Mouse (Mus musculus) ES-E14 (cell line): ENCODE measurements around the gene Fam120a. TPM values are rescaled to one million over a fixed set of nuclear protein-coding genes. Genes with fewer than 3 reads are reported as not detected.

Experiments
- DNase-seq: peaks from one replicate; pipeline ENCODE4 v3.0.0-alpha.2; 2013; ENCODE audit warnings: low read depth, low spot score
- H3K27ac ChIP-seq: 2 replicates; pipeline ENCODE4 v1.5.1; 2012; ENCODE audit warnings: low read depth, mild to moderate bottlenecking, low read length, moderate library complexity, mixed read lengths; ENCODE audit not compliant: poor library complexity, insufficient read depth, severe bottlenecking
- H3K36me3 ChIP-seq: 2 replicates; pipeline ENCODE4 v1.6.1; 2012; ENCODE audit warnings: mild to moderate bottlenecking, low read length, moderate library complexity, mixed read lengths; ENCODE audit not compliant: control insufficient read depth, poor library complexity, insufficient read depth, severe bottlenecking
- H3K4me1 ChIP-seq, 2 experiments: fragments of 150-350 bp in 1 of 2; sonication (generic) in 1 of 2; 2 replicates each; pipeline ENCODE4 v1.6.1; 2012; ENCODE audit warnings: low read length in 2 of 2, mild to moderate bottlenecking in 1 of 2, mixed read lengths in 1 of 2; ENCODE audit not compliant: control insufficient read depth in 2 of 2, insufficient read depth in 2 of 2, poor library complexity in 1 of 2
- H3K4me3 ChIP-seq, 2 experiments: fragments of 150-350 bp in 1 of 2; sonication (generic) in 1 of 2; 2 replicates each; pipeline ENCODE4 v1.5.1; 2012; ENCODE audit warnings: low read length in 2 of 2, low read depth in 1 of 2, mild to moderate bottlenecking in 1 of 2, mixed read lengths in 1 of 2; ENCODE audit not compliant: insufficient read depth in 1 of 2, poor library complexity in 1 of 2, severe bottlenecking in 1 of 2
- H3K9ac ChIP-seq: 2 replicates; pipeline ENCODE4 v1.6.1; 2012; ENCODE audit warnings: low read depth, mild to moderate bottlenecking, low read length, mixed read lengths; ENCODE audit not compliant: poor library complexity, insufficient read depth, severe bottlenecking
- H3K9me3 ChIP-seq: fragments of 150-350 bp; sonication (generic); 2 replicates; pipeline ENCODE4 v1.6.1; 2012; ENCODE audit warnings: low read depth, mild to moderate bottlenecking, low read length; ENCODE audit not compliant: control insufficient read depth, insufficient read depth
- CHD2 ChIP-seq: IDR thresholded peaks from 2 replicates; pipeline ENCODE4 v1.6.1; 2014; ENCODE audit warnings: mild to moderate bottlenecking, low read depth, low read length, inconsistent platforms
- HCFC1 ChIP-seq: IDR thresholded peaks from 2 replicates; pipeline ENCODE4 v1.6.1; 2012; ENCODE audit warnings: low read length, inconsistent platforms, borderline replicate concordance; ENCODE audit not compliant: insufficient read depth
- MAFK ChIP-seq: IDR thresholded peaks from 2 replicates; pipeline ENCODE4 v1.6.1; 2014; ENCODE audit warnings: mild to moderate bottlenecking, low read depth, low read length, inconsistent platforms; ENCODE audit not compliant: insufficient read depth
- ZC3H11A ChIP-seq: IDR thresholded peaks from 2 replicates; pipeline ENCODE4 v1.6.1; 2012; ENCODE audit warnings: low read depth, mild to moderate bottlenecking, inconsistent platforms, low read length, borderline replicate concordance
- ZNF384 ChIP-seq: IDR thresholded peaks from 2 replicates; pipeline ENCODE4 v1.6.1; 2012; ENCODE audit warnings: low read depth, low read length, inconsistent platforms
- in situ Hi-C, 2 experiments: fragments of 600-800 bp; cut with MboI; formaldehyde crosslinking; loops; one replicate each; pipeline ENCODE4 v1.15.1; 2025; ENCODE audit warnings: low sequenced_read_pairs in 2 of 2, inconsistent platforms in 1 of 2; ENCODE audit not compliant: unreplicated experiment in 2 of 2
- total RNA-seq: library from RNA; depleted of rRNA; stranded (reverse); fragments of 300-350 nt; gene quantifications from 2 replicates; pipeline ENCODE4 v1.2.3, GENCODE M21; 2012

The Fam120a gene
- total RNA-seq, 1 experiment = 111 TPM

GRCm38 (mm10) chr13:48858779-48859178 lies 109.0 kb downstream of the Fam120a start:
- Histone ChIP-seq H3K4me3 (no peak overlapping the region), H3K36me3 (no peaks in the 10 kb centered on the region; the same call in 1 of the 2 replicates), H3K9ac (no peak overlapping the region), H3K27ac (no peak overlapping the region), H3K9me3 (no peaks in the 10 kb centered on the region), H3K4me1 (peaks cover 4 to 10% of the 10 kb centered on the region in 2 experiments; a peak in 2 of 4 replicates)
- no peak for DNase-seq
- in situ Hi-C loops = no loop called here
- TF ChIP-seq ZC3H11A = no peak
- TF ChIP-seq CHD2 = no peak
- TF ChIP-seq HCFC1 = no peak
- no peak for TF ChIP-seq ZNF384
- TF ChIP-seq MAFK = no peak

DNA sequence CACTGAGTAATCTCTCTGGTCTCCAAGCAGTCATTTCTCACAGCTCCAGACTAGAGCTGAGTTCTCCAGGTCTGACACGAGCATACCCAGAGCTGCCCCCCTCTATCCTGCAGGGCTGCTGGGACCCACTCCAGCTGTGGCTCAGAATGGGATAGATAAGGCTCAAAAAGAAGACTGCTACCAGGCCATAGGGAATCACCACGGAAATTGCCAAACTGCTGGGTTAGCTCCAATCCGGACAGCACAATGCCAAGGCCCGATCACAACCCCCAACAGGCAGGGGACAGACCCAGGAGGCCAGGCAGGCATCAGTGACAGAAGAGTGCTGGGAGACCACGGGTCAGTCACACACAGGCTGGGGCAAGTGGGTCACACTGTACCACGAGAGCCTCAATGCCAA lies 109.8 kb downstream of the Fam120a start:
- no peak for DNase-seq
- in situ Hi-C loops = no loop called here
- no peak for TF ChIP-seq MAFK
- no peak for TF ChIP-seq HCFC1
- TF ChIP-seq ZC3H11A = no peak
- no peak for TF ChIP-seq CHD2
- Histone ChIP-seq H3K27ac (no peak overlapping the region), H3K9me3 (no peaks in the 10 kb centered on the region), H3K4me1 (peaks cover 4 to 8% of the 10 kb centered on the region in 2 experiments; a peak in 2 of 4 replicates), H3K4me3 (no peak overlapping the region), H3K36me3 (no peaks in the 10 kb centered on the region; the same call in 1 of the 2 replicates), H3K9ac (no peak overlapping the region)

GRCm38 (mm10) chr13:48857246-48857932 lies 110.4 kb downstream of the Fam120a start:
- H3K36me3 ChIP-seq = no peaks in the 10 kb centered on the region; the same call in 1 of the 2 replicates
- no peak overlapping the region for H3K4me3 ChIP-seq
- peaks cover 4 to 8% of the 10 kb centered on the region in 2 experiments; a peak in 2 of 4 replicates for H3K4me1 ChIP-seq
- TF ChIP-seq MAFK (no peak), CHD2 (no peak), HCFC1 (no peak), ZNF384 (no peak)
- H3K9me3 ChIP-seq = no peaks in the 10 kb centered on the region
- no peak for DNase-seq
- H3K9ac ChIP-seq = no peak overlapping the region
- H3K27ac ChIP-seq = no peak overlapping the region
- in situ Hi-C loops = no loop called here

DNA sequence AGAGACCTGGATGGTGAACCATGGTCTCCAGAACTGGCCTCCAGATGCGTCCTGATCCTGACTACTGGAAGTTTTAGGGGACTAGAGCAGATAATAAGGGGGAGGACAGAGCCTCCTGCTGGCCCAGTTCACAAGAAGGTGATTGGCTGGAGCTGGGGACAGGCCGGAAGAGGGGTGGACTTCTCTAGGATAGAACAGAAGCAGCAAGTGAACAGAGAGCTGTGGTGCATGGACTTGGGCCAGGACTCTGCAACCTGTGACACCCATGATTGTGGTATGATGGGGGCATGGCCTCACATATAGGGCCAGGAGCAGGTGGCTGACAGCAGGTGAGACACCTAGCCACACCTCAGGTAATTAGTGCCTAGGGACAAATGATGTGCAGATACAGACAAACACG lies 113.9 kb downstream of the Fam120a start:
- in situ Hi-C loops = no loop called here
- H3K4me3 ChIP-seq = no peak overlapping the region
- H3K9me3 ChIP-seq = no peaks in the 10 kb centered on the region
- no peak for DNase-seq
- no peak overlapping the region for H3K27ac ChIP-seq
- H3K9ac ChIP-seq = no peak overlapping the region
- no peaks in the 10 kb centered on the region; the same call in 1 of the 2 replicates for H3K36me3 ChIP-seq
- peaks cover 4 to 8% of the 10 kb centered on the region in 2 experiments; a peak in 2 of 4 replicates for H3K4me1 ChIP-seq
- TF ChIP-seq MAFK (no peak), HCFC1 (no peak), ZC3H11A (no peak), ZNF384 (no peak), CHD2 (no peak)

DNA sequence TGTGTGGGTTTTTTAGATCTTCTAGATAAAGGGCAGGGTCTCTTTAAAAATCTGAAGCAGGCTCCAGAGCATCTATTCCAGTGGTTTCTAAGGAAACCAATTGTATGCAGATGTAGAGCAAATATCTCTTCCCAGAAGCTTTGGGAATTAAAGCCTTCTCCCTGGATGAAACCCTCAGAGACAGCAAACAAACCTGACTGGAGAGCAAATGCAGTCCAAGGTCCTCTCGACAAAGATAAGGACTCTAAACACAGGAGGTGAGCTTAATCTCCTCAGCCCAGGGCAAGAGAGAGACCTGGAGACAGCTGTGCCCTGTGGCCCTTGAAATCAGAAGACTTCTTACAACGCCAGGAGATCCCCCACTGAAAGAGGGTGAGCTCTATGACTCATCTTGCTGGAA lies 114.3 kb downstream of the Fam120a start:
- in situ Hi-C loops = no loop called here
- peaks cover 4 to 8% of the 10 kb centered on the region in 2 experiments; a peak in 2 of 4 replicates for H3K4me1 ChIP-seq
- no peak overlapping the region for H3K4me3 ChIP-seq
- no peak overlapping the region for H3K27ac ChIP-seq
- no peak for DNase-seq
- no peaks in the 10 kb centered on the region for H3K9me3 ChIP-seq
- H3K36me3 ChIP-seq = no peaks in the 10 kb centered on the region; the same call in 1 of the 2 replicates
- TF ChIP-seq MAFK (no peak), CHD2 (no peak), HCFC1 (no peak), ZNF384 (no peak), ZC3H11A (no peak)
- no peak overlapping the region for H3K9ac ChIP-seq
